Mouse (Mus musculus) lung, postnatal 4 days (tissue): ENCODE data around the gene Olfr561.

ENCODE experiments used
- DNase-seq, 2 experiments: peaks; one replicate each; pipeline ENCODE4 v3.0.0; 2021

The Olfr561 gene

DNA sequence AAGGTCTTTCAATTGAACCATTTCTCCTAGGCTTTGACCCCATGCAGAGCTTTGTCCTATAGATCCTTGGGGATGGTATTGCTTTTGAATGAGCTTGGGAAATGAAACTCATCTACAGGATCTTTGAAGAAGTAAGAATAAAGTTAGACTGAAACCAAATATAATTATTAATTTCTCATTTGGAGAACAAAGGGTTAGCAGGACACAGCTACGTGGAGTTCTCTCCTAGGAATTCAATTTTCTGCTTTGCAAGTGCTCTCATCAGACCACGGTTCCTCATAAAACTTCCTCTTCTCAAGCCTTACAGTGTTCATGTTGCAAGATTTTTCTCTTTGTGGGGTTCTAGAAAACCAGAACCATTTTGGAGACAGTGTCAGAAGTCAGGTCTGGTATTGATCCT, at the start of gene Olfr561:
Gene Olfr561, plus strand, starts transcription at position 301 of the 400 bp plus-strand sequence.
- no peak for DNase-seq

DNA sequence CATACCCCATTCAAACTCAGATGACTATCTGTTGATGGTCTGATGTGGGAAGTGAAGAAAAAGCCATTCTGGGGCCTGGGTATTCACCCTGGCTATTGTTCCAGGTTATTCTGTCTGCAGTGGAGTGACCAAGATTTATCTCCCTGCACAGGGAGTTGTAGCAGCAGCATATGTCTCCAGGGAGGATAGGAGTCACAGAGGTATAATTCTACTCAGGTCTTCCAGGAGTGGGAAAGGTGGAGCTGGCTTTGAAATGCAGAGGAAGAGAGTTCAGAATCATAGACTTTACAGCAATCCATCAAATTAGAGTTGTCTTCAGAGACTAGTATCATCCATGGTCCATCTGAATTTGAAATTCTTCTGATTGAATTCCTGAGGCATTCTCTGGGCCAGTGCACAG, 43.6 kb upstream of the Olfr561 start, which contains the start of gene Olfr559:
Gene Olfr559, minus strand, starts transcription at position 101 of the 400 bp plus-strand sequence.
- DNase-seq = no peak

DNA sequence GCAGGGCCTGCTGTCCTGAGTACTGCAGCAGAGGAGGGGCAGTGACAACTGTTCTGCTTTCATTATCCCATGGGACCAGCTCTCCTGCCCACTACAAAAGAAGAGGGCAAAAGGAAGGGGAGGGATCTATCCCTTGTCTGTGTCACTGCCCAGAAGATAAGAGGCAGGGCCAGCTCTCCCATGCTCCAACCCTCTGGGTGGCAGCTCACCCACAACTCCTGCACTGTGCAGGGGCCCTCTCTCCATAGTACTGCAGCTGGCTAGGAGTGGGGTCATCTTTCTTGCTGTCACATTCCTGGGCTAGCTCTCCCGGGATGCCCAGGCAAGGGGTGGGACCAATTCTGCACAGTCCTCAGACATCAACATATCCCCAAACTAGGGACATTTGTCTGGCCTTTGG, 37.2 kb upstream of the Olfr561 start:
- DNase-seq = no peak

DNA sequence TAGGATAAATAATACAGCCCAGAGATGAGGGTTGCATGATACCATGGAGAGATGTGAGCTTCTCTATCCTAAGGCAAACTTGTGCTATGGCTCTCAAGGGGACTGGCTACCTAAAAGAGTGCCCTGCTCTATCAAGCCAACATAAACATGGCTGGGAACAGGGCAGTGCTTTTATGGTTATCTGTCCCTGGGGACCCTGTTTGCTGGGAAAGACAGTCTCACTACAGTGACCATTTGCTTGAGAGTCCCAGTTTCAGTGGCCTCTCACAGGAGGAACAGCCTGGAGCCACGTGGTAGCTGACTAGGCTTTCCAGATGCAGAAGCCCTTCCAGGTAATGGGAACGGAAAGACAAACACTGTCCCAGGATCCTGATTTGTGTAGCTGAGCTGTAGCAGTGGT, 33.3 kb upstream of the Olfr561 start:
- no peak for DNase-seq

DNA sequence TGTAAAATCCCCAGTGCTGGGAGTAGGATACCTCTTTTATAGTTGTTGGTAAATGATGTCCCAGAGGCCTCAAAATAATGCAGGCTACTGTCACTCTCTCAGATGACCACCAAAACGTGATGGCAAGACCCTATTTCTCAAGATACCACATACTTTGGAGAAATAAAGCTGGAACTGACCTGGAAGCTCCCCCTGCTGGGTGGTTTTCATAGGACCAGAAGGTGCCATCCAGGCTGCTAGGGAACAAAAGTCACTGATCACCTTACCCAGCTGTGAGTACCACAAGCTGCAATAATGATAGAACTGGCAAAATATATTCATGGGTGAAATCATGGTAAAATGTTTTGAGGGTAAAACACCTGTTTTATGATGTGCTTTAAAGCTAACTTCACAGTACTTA, 18.9 kb upstream of the Olfr561 start:
- DNase-seq = no peak

DNA sequence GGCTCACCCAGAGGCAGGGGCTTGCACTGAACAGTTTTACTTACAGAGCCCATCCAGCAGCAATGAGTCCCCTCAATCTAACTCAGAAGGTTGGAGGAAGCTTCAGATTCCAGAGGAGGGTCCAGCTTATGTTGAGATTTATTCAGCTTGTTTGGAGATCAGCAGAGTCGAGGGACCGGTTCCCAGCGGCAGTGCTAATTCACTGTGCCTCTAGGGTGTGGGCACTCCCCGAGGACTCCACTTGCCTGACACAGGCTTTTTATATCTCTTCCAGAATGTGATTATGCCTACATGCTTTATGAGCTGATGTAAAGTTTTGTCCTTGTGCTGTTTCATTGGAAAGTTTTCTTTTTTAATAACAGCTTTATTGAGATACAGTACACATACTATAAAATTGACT, 11.8 kb upstream of the Olfr561 start, which contains the start of the genes Olfr560 and Olfr78:
Gene Olfr560, minus strand, starts transcription at position 101 of the 400 bp plus-strand sequence.
Gene Olfr78, minus strand, starts transcription at position 206 of the 400 bp plus-strand sequence.
- DNase-seq = no peak

DNA sequence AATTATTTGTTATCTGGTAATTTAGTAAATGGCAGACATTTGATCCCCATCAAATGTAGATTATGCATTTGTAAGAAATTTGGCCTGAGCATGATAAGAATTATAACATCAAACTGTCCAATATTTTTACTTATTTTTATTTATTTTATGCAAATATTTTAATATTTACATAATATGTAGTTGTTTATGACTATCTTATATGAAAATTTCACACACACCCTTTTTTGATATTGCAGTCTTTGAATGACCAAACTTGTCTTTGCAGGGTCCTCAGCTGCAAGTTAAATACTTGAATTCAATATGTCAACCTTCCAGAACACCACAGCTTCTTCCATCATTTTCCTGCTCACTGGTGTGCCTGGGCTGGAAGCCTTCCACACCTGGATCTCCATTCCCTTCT, 32.2 kb downstream of the Olfr561 start, which contains the start of gene Olfr564:
Gene Olfr564, plus strand, starts transcription at position 301 of the 400 bp plus-strand sequence.
- no peak for DNase-seq
